ENCODE assay signal across 22 mouse cellular contexts in the genomic region with DNA sequence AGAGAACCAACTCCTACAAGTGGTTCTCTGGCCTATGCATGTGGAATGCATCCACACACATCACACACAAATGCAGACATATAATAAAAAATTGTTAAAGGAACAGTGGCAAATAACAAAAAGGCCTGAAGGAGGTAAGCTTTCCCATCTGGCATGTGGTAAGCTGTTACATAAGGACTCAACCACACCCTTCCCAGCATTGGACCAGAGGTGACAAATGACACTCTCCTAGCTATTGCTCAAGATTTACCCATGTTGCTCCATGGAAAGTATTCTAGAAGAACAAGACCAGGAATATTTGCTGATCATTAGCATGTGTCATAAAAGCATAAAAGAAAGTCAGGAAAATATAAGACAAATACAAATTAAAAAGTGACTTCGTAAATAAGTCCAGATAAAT. TPM values are rescaled to one million over a fixed set of nuclear protein-coding genes. Genes with fewer than 3 reads are reported as not detected.
DNase-seq lines count a peak whose midpoint lies in the region; ATAC-seq and TF ChIP-seq lines count a peak whose summit lies in the region.
"Had no signal": no experiment of that assay in that cellular context is flagged by ENCODE, and none has a peak within 500 bp of the region (broad histone marks: within the 10 kb centered on the region; RNA-seq: fewer than 3 reads in every experiment).

No protein-coding gene starts in this region.

- ATAC-seq in granulocyte monocyte progenitor cell, adult 5-6 weeks (replicated peaks; ENCODE audit: poor library complexity, severe bottlenecking), result peak; percentile 69
- ATAC-seq in intestine, postnatal 0 days, result peak; percentile 80
- ATAC-seq in stomach, postnatal 0 days (ENCODE audit: low FRiP score, low TSS enrichment), result peak; percentile 76; the same call in 1 of the 2 replicates
- ATAC-seq in heart, embryonic 12.5 days (ENCODE audit: insufficient number of reproducible peaks, low FRiP score), result no peak
- ATAC-seq: CD4-positive, CD25-positive, alpha-beta regulatory T cell, adult 4 months; forebrain, postnatal 0 days; hindbrain, embryonic 16.5 days had no signal

- no peak for TF ChIP-seq EP300 in stomach, postnatal 0 days (optimal IDR thresholded peaks at IDR 0.05)

- no peak overlapping the region for H3K4me3 ChIP-seq in intestine, postnatal 0 days (ENCODE audit: low read depth, low read length)
- H3K4me3 ChIP-seq in stomach, postnatal 0 days (ENCODE audit: low read depth, low read length), result no peak overlapping the region
- no peak overlapping the region for H3K4me3 ChIP-seq in heart, embryonic 12.5 days
- H3K4me3 ChIP-seq: embryonic facial prominence, embryonic 13.5 days; forebrain, embryonic 12.5 days; heart, embryonic 13.5 days; hindbrain, embryonic 12.5 days had no signal

- WGBS in intestine, postnatal 0 days, result 66% methylated on average over 1 of the region's 1 CpGs
- 83% methylated on average over 1 of the region's 1 CpGs for WGBS in stomach, postnatal 0 days
- 81% methylated on average over 1 of the region's 1 CpGs for WGBS in heart, embryonic 12.5 days

- no peak overlapping the region for H3K4me2 ChIP-seq in intestine, postnatal 0 days (replicated peaks; ENCODE audit: low read depth)
- no peak overlapping the region for H3K4me2 ChIP-seq in stomach, postnatal 0 days (replicated peaks; ENCODE audit: low read depth)
- no peak overlapping the region for H3K4me2 ChIP-seq in heart, embryonic 12.5 days
- H3K4me2 ChIP-seq: embryonic facial prominence, embryonic 13.5 days; forebrain, embryonic 12.5 days; heart, embryonic 13.5 days; hindbrain, embryonic 12.5 days had no signal

- H3K4me1 ChIP-seq in intestine, postnatal 0 days (replicated peaks; ENCODE audit: control insufficient read depth, insufficient read depth, low read length), result no peaks in the 10 kb centered on the region
- no peaks in the 10 kb centered on the region for H3K4me1 ChIP-seq in stomach, postnatal 0 days (replicated peaks; ENCODE audit: control insufficient read depth, insufficient read depth)
- no peaks in the 10 kb centered on the region; the same call in 1 of the 2 replicates for H3K4me1 ChIP-seq in heart, embryonic 12.5 days (replicated peaks)
- H3K4me1 ChIP-seq: embryonic facial prominence, embryonic 13.5 days; forebrain, embryonic 12.5 days; hindbrain, embryonic 12.5 days had no signal

- peak; percentile 47 for DNase-seq in lung, postnatal 25 days (ENCODE audit: low spot score)
- no peak for DNase-seq in lung, postnatal 4 days
- DNase-seq in stomach, postnatal 0 days (ENCODE audit: low spot score), result no peak
- no peak for DNase-seq in kidney, adult 18-20 months
- DNase-seq: adrenal gland, postnatal 10 days; B cell, adult 2 months; cerebellum, adult 11 months; cerebellum, adult 8-10 months; cerebellum, postnatal 25 days; forebrain, postnatal 0 days; gastrocnemius, postnatal 14 days; heart, postnatal 36 days had no signal

- TF ChIP-seq CTCF in intestine, postnatal 0 days (IDR thresholded peaks at IDR 0.05; ENCODE audit: low read depth), result no peak
- no peak for TF ChIP-seq CTCF in stomach, postnatal 0 days (IDR thresholded peaks at IDR 0.05; ENCODE audit: low read depth)

- no peaks in the 10 kb centered on the region for H3K27me3 ChIP-seq in intestine, postnatal 0 days (replicated peaks; ENCODE audit: control insufficient read depth, insufficient read depth, low read length)
- no peaks in the 10 kb centered on the region for H3K27me3 ChIP-seq in stomach, postnatal 0 days (ENCODE audit: control insufficient read depth, insufficient read depth, low read length)
- no peaks in the 10 kb centered on the region for H3K27me3 ChIP-seq in heart, embryonic 12.5 days (replicated peaks)
- H3K27me3 ChIP-seq: embryonic facial prominence, embryonic 13.5 days; forebrain, embryonic 12.5 days; heart, embryonic 13.5 days; hindbrain, embryonic 12.5 days had no signal

- H3K36me3 ChIP-seq in intestine, postnatal 0 days (ENCODE audit: control insufficient read depth, insufficient read depth), result no peaks in the 10 kb centered on the region
- H3K36me3 ChIP-seq in stomach, postnatal 0 days (ENCODE audit: control insufficient read depth, insufficient read depth, low read length), result no peaks in the 10 kb centered on the region
- H3K36me3 ChIP-seq in heart, embryonic 12.5 days, result no peaks in the 10 kb centered on the region
- H3K36me3 ChIP-seq: embryonic facial prominence, embryonic 13.5 days; forebrain, embryonic 12.5 days; G1E; heart, embryonic 13.5 days; hindbrain, embryonic 12.5 days had no signal

- no peaks in the 10 kb centered on the region for H3K9me3 ChIP-seq in intestine, postnatal 0 days (ENCODE audit: control insufficient read depth)
- H3K9me3 ChIP-seq in stomach, postnatal 0 days (ENCODE audit: control insufficient read depth, low read length), result no peaks in the 10 kb centered on the region
- H3K9me3 ChIP-seq in heart, embryonic 12.5 days (replicated peaks), result no peaks in the 10 kb centered on the region
- H3K9me3 ChIP-seq: embryonic facial prominence, embryonic 13.5 days; forebrain, embryonic 12.5 days; G1E; heart, embryonic 13.5 days; hindbrain, embryonic 12.5 days had no signal

- H3K9ac ChIP-seq in intestine, postnatal 0 days (ENCODE audit: low read depth, low read length), result no peak overlapping the region
- H3K9ac ChIP-seq in stomach, postnatal 0 days (ENCODE audit: low read length), result no peak overlapping the region
- no peak overlapping the region for H3K9ac ChIP-seq in heart, embryonic 12.5 days
- H3K9ac ChIP-seq: embryonic facial prominence, embryonic 13.5 days; forebrain, embryonic 12.5 days; forebrain, postnatal 0 days; heart, embryonic 13.5 days; hindbrain, embryonic 12.5 days had no signal

- no peak overlapping the region for H3K27ac ChIP-seq in intestine, postnatal 0 days (ENCODE audit: low read depth, low read length)
- H3K27ac ChIP-seq in stomach, postnatal 0 days (replicated peaks), result no peak overlapping the region; the same call in 1 of the 2 replicates
- H3K27ac ChIP-seq in heart, embryonic 12.5 days (ENCODE audit: poor library complexity, severe bottlenecking), result no peak overlapping the region
- H3K27ac ChIP-seq: embryonic facial prominence, embryonic 13.5 days; forebrain, embryonic 12.5 days; heart, embryonic 13.5 days; hindbrain, embryonic 12.5 days had no signal

RNA-seq across cellular contexts. Expression of a gene that starts 16.7 kb away (rescaled TPM):
- 100 and 123 TPM in 2 replicates for total RNA-seq in granulocyte monocyte progenitor cell, adult 5-6 weeks (2014; fragmentation: Nextera tagmentation)
- 75.5 and 83.9 TPM in 2 replicates for total RNA-seq in granulocyte monocyte progenitor cell, adult 5-6 weeks (2017)
- 7.8 and 9.4 TPM in 2 replicates for polyA plus RNA-seq in intestine, postnatal 0 days (2015; fragmentation: Nextera tagmentation; extraction: Ambion mirVana)
- polyA plus RNA-seq in stomach, postnatal 0 days (2015; fragmentation: Nextera tagmentation; extraction: Ambion mirVana), result 5.9 and 7.6 TPM in 2 replicates
- 19.9 and 20.9 TPM in 2 replicates for polyA plus RNA-seq in heart, embryonic 12.5 days (2016; fragmentation: Nextera tagmentation; extraction: Ambion mirVana)
